Mouse (Mus musculus) lung, postnatal 4 days (tissue): Measurements from ENCODE around the gene Ccr1l1.
"Not testable (repeated sequence)": the region's sequence is repeated elsewhere in the genome, so short reads cannot be mapped to it uniquely, and the experiment has no call there.

Experiments used
- DNase-seq, 2 experiments: peaks; one replicate each; pipeline ENCODE4 v3.0.0; 2021

Ccr1l1 gene

GRCm38 (mm10) chr9:123978308-123978707, at the start of gene Ccr1l1:
Gene Ccr1l1 (minus strand): TSS chr9:123978408.
- no peak for DNase-seq

GRCm38 (mm10) chr9:124021672-124022071, 43.5 kb upstream of the Ccr1l1 start, which contains the start of gene Ccr3:
Gene Ccr3 (plus strand): TSS chr9:124021972.
- DNase-seq, result no peak

DNA sequence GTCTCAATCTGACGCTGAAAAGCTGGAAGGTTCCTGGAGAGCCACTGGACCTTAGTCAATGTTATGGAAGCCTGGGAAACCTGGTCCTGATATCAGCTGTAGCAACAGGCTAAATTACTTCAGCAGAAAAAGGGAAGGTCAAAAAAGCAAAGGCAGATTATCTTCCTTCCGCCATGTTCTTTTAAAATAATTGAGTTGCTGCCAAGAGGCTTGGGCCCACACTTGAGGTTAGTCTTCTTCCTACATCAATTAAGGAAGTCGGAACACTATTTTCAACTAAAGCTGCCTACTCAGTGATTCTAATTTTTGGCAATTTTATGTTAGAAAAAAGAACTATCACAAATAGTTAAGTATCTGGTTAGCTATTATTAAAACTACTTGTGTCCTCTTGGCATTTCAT, 41.7 kb upstream of the Ccr1l1 start:
- DNase-seq, result no peak

- DNase-seq, result no peak
These were observed 37.8 kb upstream of the Ccr1l1 start for GRCm38 (mm10) chr9:124016048-124016447.

GRCm38 (mm10) chr9:124014985-124015652, 36.9 kb upstream of the Ccr1l1 start:
- no peak for DNase-seq

- DNase-seq, result no peak
These were observed 35.1 kb upstream of the Ccr1l1 start for GRCm38 (mm10) chr9:124013270-124013669.

- DNase-seq, result no peak
These were observed 34.5 kb upstream of the Ccr1l1 start for GRCm38 (mm10) chr9:124012691-124013090.

GRCm38 (mm10) chr9:123999784-124000183, 21.6 kb upstream of the Ccr1l1 start:
- DNase-seq, result no peak

DNA sequence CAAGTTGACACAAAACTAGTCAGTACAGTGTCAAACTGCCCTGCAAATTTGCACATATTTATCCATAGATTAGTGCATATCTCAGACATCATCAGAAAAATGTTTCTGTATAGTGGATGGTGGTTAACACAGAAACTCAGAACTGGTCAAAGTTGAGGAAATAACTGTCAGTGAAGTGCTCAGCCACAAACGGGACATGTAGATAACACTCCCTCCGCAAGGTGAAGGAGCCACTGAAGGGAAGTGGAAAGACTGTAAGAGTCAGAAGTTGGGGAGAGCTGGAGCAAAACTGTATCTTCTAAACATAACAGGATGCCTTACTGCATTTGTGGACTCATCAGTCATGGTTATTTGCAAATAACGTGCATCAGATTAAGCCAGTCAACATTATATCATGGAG, 19.5 kb upstream of the Ccr1l1 start:
- DNase-seq, result no peak

GRCm38 (mm10) chr9:123991312-123991906, 13.2 kb upstream of the Ccr1l1 start:
- no peak for DNase-seq

GRCm38 (mm10) chr9:123989671-123990070, 11.5 kb upstream of the Ccr1l1 start:
- DNase-seq, result no peak

- peak in 1 of 2 experiments; percentile 17 for DNase-seq
These were observed 8.0 kb upstream of the Ccr1l1 start for GRCm38 (mm10) chr9:123986217-123986616.

- no peak for DNase-seq
These were observed 6.7 kb upstream of the Ccr1l1 start for GRCm38 (mm10) chr9:123984943-123985342.

DNA sequence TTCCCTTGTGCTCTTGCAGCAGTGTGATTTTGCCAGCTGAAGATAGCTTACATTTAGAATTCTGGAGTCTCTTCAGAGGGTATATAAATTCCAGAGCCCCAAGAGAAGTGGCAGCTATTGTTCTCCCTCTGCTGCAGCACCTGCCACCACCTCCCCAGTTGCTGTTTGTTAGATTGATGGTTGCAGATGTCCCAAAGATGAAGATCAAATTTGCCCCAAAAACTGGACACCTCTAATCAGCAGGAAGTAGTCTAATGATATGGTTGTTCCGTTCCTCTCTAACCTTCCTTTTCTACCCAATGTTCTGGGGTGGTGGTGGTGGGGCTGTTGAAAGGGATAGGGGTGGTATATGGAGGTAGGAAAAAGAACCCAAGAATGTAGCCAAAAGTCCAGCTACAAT, 4.5 kb upstream of the Ccr1l1 start:
- DNase-seq, result no peak

DNA sequence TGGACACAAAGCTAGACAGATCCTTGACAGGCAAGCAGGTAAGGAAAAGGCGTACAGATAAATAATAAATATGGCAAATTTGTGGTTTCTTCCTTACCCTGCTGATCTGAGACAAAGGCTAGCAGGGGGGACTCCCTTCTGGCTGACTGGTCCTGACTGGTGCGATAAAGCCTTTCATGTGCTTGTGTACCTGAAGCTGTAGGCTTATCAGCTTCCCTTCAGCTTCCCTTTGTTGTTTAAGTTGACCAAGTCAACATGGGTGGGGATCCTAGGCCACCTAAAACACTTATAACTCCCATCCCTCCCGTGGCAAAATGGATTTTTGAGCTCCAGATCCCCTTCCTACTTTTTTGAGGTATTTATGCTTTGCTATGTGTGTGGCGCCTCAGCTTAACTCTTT, 3.7 kb upstream of the Ccr1l1 start:
- DNase-seq, result no peak

GRCm38 (mm10) chr9:123980858-123981475, 2.8 kb upstream of the Ccr1l1 start:
- DNase-seq, result not testable (repeated sequence)

DNA sequence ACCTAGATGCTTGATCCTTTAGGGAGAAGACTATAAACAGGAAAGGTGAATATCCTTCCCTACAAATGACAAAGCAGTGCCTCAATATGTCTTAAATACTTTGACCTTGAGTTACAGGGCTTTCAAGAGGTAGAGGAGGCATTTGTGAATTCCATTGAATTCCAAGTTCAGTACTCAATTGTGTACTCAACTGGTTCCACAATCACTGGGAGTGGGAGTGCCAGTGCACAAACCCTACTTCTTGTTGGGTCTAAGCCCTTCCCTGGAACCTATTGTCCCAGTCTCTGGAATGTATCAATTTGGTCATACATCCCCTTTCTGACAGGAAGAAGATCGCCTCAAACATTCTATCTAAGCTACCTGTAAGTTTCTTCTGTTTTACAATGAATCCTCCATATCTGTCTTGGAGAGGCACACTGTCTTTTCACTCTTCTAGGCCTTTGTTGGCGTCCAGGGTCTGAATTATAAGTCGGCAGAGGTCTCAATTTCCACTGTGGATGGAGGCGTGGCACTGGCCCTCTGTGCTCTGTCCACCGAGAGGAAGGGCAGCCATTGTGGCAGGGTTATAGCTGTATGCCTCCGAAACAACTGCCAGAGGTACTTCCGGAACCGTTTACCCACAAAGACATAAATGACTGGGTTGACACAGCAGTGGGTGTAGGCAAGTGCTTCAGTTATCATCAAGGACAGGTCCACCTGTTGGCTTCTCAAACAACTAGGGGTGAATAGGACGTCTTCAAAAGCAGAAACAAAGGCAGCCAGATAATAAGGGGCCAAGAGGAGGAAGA, 1.1 kb downstream of the Ccr1l1 start:
- no peak for DNase-seq

DNA sequence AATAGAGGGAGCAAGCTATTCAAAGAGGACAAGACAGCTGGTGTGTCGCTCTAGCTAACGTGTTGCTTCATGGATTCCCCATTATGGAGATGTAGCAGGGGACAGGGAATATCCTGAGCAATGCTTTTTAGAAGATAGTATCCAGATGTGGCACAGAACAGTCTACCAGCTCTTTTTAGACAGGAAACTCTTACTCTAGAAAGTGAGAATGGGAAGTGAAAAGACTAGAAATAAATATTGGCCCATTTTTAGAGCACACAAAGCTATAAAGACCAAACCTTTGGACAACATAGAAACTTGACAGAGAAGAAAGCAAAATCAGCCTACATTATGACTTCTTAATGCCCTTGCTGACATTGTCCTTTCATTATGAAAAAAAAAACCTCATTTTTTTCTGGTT, 2.6 kb downstream of the Ccr1l1 start:
- DNase-seq, result no peak

- peak in 1 of 2 experiments; percentile 27 for DNase-seq
These were observed 9.8 kb downstream of the Ccr1l1 start, which contains the start of gene Ccr1 for GRCm38 (mm10) chr9:123968290-123968912. Gene Ccr1 (minus strand): TSS chr9:123968692.

DNA sequence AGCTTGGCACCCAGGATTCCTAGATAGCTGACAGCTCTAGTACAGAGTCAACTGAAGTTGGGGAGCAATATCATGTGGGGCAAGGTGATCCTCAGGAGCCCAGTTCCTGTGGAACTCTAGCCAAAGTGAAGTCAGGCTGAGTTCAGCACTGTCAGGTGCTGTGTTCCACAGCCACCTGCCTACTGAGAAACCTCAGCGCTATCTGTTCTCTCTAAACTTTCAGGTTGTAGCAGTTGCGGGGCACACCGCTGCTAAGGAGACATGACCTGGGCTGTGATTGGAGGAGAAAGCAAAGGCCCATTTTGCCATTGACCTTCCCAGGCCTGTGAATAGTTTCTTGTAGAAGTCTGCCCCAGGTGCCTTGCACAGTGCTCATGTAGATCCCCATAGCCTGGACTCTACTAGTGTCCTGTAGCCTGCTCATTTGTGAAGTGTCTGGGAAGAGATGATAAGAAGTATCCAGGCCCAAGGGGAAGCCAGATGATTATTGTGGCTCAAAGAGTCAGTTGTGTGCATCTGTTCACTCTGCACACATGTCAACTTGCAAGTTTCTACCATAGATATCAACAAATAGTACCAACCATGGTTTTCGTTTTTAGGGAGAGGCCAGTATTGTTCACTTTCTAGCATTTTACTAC, 11.2 kb downstream of the Ccr1l1 start:
- DNase-seq, result not testable (repeated sequence)

DNA sequence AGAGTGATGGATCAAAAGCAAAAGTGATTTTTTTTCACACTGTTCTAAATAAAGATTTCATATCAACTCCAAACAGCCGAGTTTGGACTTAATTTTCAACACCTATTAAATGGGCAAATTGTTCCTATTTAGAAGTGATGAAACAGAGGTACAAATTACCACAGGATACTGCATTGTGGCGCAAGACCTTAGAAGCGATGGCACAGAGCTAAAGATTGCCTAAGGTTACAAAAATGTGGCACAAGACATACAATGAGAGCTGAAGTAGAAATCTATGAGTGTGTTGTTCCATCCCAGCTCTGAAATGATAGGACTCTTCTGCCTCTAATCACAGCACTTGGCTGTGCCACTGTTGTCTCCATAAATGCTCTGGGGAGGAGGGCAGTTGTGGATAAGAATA, 13.4 kb downstream of the Ccr1l1 start:
- no peak for DNase-seq

DNA sequence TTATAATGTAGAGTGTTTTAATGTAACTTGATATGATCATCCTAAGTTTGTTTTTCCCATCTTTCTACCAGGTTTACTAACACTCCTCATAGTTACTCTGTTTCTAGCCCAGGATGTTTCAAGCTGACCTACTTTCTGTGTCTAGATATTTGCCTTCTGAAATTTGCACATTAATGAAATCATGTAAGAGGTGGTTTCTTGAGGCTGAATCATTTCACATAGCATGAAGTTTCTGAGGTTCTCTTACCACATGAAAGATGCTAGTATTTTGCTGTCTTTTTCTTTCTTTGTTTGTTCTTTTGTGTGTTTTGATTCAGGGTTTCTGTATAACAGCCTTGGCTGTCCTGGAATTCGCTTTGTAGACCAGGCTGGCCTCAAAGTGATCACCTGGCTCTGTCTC, 18.0 kb downstream of the Ccr1l1 start:
- no peak for DNase-seq
